Mouse (Mus musculus) thymus, postnatal 25 days (tissue): ENCODE results near the gene Rps26.

Experiments used
- DNase-seq: peaks from one replicate; pipeline ENCODE4 v3.0.0; 2022

The Rps26 gene

GRCm38 (mm10) chr10:128626311-128627310, at the start of gene Rps26:
Rps26 (minus strand) TSS chr10:128626747.
- DNase-seq, result peak; percentile 82

GRCm38 (mm10) chr10:128674469-128675008, 48.0 kb upstream of the Rps26 start:
- peak; percentile 37 for DNase-seq

- peak; percentile 89 for DNase-seq
Measured at GRCm38 (mm10) chr10:128673763-128674468, 47.4 kb upstream of the Rps26 start, which contains the start of gene Suox. Suox (minus strand) TSS chr10:128674073.

- no peak for DNase-seq
Measured at GRCm38 (mm10) chr10:128671148-128671547, 44.6 kb upstream of the Rps26 start.

- DNase-seq, result peak; percentile 68
Measured at GRCm38 (mm10) chr10:128668790-128669672, 42.5 kb upstream of the Rps26 start.

- no peak for DNase-seq
Measured at GRCm38 (mm10) chr10:128665806-128666205, 39.3 kb upstream of the Rps26 start.

GRCm38 (mm10) chr10:128665307-128665706, 38.8 kb upstream of the Rps26 start:
- no peak for DNase-seq

GRCm38 (mm10) chr10:128664808-128665207, 38.3 kb upstream of the Rps26 start:
- DNase-seq, result no peak

GRCm38 (mm10) chr10:128663441-128664220, 37.1 kb upstream of the Rps26 start:
- no peak for DNase-seq

GRCm38 (mm10) chr10:128662465-128662864, 35.9 kb upstream of the Rps26 start:
- DNase-seq, result no peak

GRCm38 (mm10) chr10:128659490-128659889, 32.9 kb upstream of the Rps26 start:
- DNase-seq, result no peak

GRCm38 (mm10) chr10:128657844-128658243, 31.3 kb upstream of the Rps26 start:
- DNase-seq, result no peak

GRCm38 (mm10) chr10:128656731-128657130, 30.2 kb upstream of the Rps26 start:
- no peak for DNase-seq

GRCm38 (mm10) chr10:128655254-128655653, 28.7 kb upstream of the Rps26 start:
- DNase-seq, result no peak

GRCm38 (mm10) chr10:128653866-128654265, 27.3 kb upstream of the Rps26 start:
- DNase-seq, result no peak

GRCm38 (mm10) chr10:128646139-128647089, 19.9 kb upstream of the Rps26 start:
- peak; percentile 37 for DNase-seq

- peak; percentile 57 for DNase-seq
Measured at GRCm38 (mm10) chr10:128645111-128646011, 18.8 kb upstream of the Rps26 start, which contains the start of gene Ikzf4. Ikzf4 (minus strand) TSS chr10:128645991.

GRCm38 (mm10) chr10:128642749-128643148, 16.2 kb upstream of the Rps26 start:
- no peak for DNase-seq

GRCm38 (mm10) chr10:128641871-128642270, 15.3 kb upstream of the Rps26 start:
- DNase-seq, result no peak
